ENCODE assay signal across 27 mouse cellular contexts in the genomic region with DNA sequence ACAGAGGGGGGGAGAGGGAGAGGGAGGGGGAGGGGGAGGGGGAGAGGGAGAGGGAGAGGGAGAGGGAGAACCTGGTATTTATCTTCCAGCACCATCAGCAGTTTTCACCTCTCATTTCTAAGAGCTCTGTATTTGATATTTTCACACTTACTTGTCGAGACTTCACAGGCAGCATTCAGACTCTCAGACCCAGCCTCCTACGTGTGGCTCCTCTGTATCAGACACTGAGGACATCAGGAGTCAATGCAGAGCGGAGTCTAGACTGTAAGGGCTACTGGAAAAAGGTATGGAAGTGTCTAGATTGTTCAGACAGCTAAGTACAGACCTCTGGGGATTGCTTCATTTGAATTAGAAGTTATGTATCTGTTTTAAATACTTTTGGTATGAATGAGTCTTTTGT. TPM values are rescaled to one million over a fixed set of nuclear protein-coding genes. Genes with fewer than 3 reads are reported as not detected.
A peak's percentile ranks its signal among the peaks of the same experiment; 100 is the strongest.
DNase-seq lines count a peak whose midpoint lies in the region; ATAC-seq and TF ChIP-seq lines count a peak whose summit lies in the region.
"Had no signal": no experiment of that assay in that cellular context is flagged by ENCODE, and none has a peak within 500 bp of the region (broad histone marks: within the 10 kb centered on the region; RNA-seq: fewer than 3 reads in every experiment).

No protein-coding gene starts in this region.

- no peak overlapping the region for H3K9ac ChIP-seq in intestine, embryonic 14.5 days (ENCODE audit: low read length)
- H3K9ac ChIP-seq in intestine, postnatal 0 days (ENCODE audit: low read depth, low read length) = no peak overlapping the region
- H3K9ac ChIP-seq in liver, embryonic 14.5 days (replicated peaks) = no peak overlapping the region
- H3K9ac ChIP-seq in midbrain, embryonic 15.5 days = no peak overlapping the region
- H3K9ac ChIP-seq: embryonic facial prominence, embryonic 15.5 days; forebrain, embryonic 12.5 days; heart, embryonic 13.5 days; hindbrain, embryonic 12.5 days had no signal

- H3K36me3 ChIP-seq in intestine, embryonic 14.5 days (ENCODE audit: control insufficient read depth, insufficient read depth, low read length) = peaks cover 3% of the 10 kb centered on the region; the same call in 1 of the 2 replicates
- peaks cover 11% of the 10 kb centered on the region; the same call in 1 of the 2 replicates for H3K36me3 ChIP-seq in intestine, postnatal 0 days (ENCODE audit: control insufficient read depth, insufficient read depth)
- no peaks in the 10 kb centered on the region for H3K36me3 ChIP-seq in liver, embryonic 14.5 days (replicated peaks; ENCODE audit: control insufficient read depth, insufficient read depth, low read depth)
- H3K36me3 ChIP-seq in midbrain, embryonic 15.5 days (replicated peaks) = no peaks in the 10 kb centered on the region
- H3K36me3 ChIP-seq: forebrain, embryonic 12.5 days had no signal

- H3K4me2 ChIP-seq in intestine, embryonic 14.5 days (ENCODE audit: low read length) = no peak overlapping the region
- H3K4me2 ChIP-seq in intestine, postnatal 0 days (replicated peaks; ENCODE audit: low read depth) = no peak overlapping the region
- no peak overlapping the region for H3K4me2 ChIP-seq in liver, embryonic 14.5 days (ENCODE audit: low read depth)
- no peak overlapping the region for H3K4me2 ChIP-seq in midbrain, embryonic 15.5 days
- H3K4me2 ChIP-seq: embryonic facial prominence, embryonic 15.5 days; forebrain, embryonic 12.5 days; heart, embryonic 13.5 days; hindbrain, embryonic 12.5 days had no signal

- no peaks in the 10 kb centered on the region for H3K9me3 ChIP-seq in intestine, embryonic 14.5 days (ENCODE audit: control insufficient read depth, low read length)
- H3K9me3 ChIP-seq in intestine, postnatal 0 days (ENCODE audit: control insufficient read depth) = no peaks in the 10 kb centered on the region
- H3K9me3 ChIP-seq in liver, embryonic 14.5 days (ENCODE audit: control insufficient read depth, low read length) = no peaks in the 10 kb centered on the region
- H3K9me3 ChIP-seq in midbrain, embryonic 15.5 days = no peaks in the 10 kb centered on the region
- H3K9me3 ChIP-seq: embryonic facial prominence, embryonic 15.5 days; forebrain, embryonic 12.5 days; heart, embryonic 13.5 days; hindbrain, embryonic 12.5 days had no signal

- no peak overlapping the region for H3K4me3 ChIP-seq in intestine, embryonic 14.5 days (ENCODE audit: low read depth, low read length)
- H3K4me3 ChIP-seq in intestine, postnatal 0 days (ENCODE audit: low read depth, low read length) = no peak overlapping the region
- no peak overlapping the region for H3K4me3 ChIP-seq in liver, embryonic 14.5 days (ENCODE audit: insufficient read depth in 1 of 2, low read depth in 2 of 2, low read length in 2 of 2)
- H3K4me3 ChIP-seq in midbrain, embryonic 15.5 days = no peak overlapping the region
- H3K4me3 ChIP-seq: embryonic facial prominence, embryonic 15.5 days; forebrain, embryonic 12.5 days; heart, embryonic 13.5 days; hindbrain, embryonic 12.5 days had no signal

- no peak for TF ChIP-seq CTCF in intestine, postnatal 0 days (IDR thresholded peaks at IDR 0.05; ENCODE audit: low read depth)
- no peak for TF ChIP-seq CTCF in liver, embryonic 14.5 days (IDR thresholded peaks at IDR 0.05; ENCODE audit: low read depth)

- no peak overlapping the region for H3K27ac ChIP-seq in intestine, embryonic 14.5 days (ENCODE audit: low read depth)
- H3K27ac ChIP-seq in intestine, postnatal 0 days (ENCODE audit: low read depth, low read length) = no peak overlapping the region
- no peak overlapping the region for H3K27ac ChIP-seq in liver, embryonic 14.5 days
- no peak overlapping the region for H3K27ac ChIP-seq in midbrain, embryonic 15.5 days
- H3K27ac ChIP-seq: embryonic facial prominence, embryonic 15.5 days; forebrain, embryonic 12.5 days; heart, embryonic 13.5 days; hindbrain, embryonic 12.5 days had no signal

- no peaks in the 10 kb centered on the region for H3K4me1 ChIP-seq in intestine, embryonic 14.5 days (replicated peaks; ENCODE audit: control insufficient read depth, insufficient read depth, low read length)
- H3K4me1 ChIP-seq in intestine, postnatal 0 days (replicated peaks; ENCODE audit: control insufficient read depth, insufficient read depth, low read length) = no peaks in the 10 kb centered on the region
- peaks cover 11 to 18% of the 10 kb centered on the region in 2 experiments for H3K4me1 ChIP-seq in liver, embryonic 14.5 days (replicated peaks; ENCODE audit: control insufficient read depth in 2 of 2, insufficient read depth in 2 of 2, low read length in 1 of 2)
- no peaks in the 10 kb centered on the region for H3K4me1 ChIP-seq in midbrain, embryonic 15.5 days
- H3K4me1 ChIP-seq: embryonic facial prominence, embryonic 15.5 days; forebrain, embryonic 12.5 days had no signal

- WGBS in intestine, embryonic 14.5 days = 57% methylated on average over 3 of the region's 3 CpGs
- 66% methylated on average over 3 of the region's 3 CpGs for WGBS in intestine, postnatal 0 days
- 32% methylated on average over 3 of the region's 3 CpGs for WGBS in liver, embryonic 14.5 days (ENCODE audit: insufficient replicate concordance)
- 65% methylated on average over 3 of the region's 3 CpGs for WGBS in midbrain, embryonic 15.5 days

- no peaks in the 10 kb centered on the region for H3K27me3 ChIP-seq in intestine, embryonic 14.5 days (replicated peaks; ENCODE audit: control insufficient read depth, insufficient read depth, low read length)
- H3K27me3 ChIP-seq in intestine, postnatal 0 days (replicated peaks; ENCODE audit: control insufficient read depth, insufficient read depth, low read length) = no peaks in the 10 kb centered on the region
- no peaks in the 10 kb centered on the region for H3K27me3 ChIP-seq in liver, embryonic 14.5 days (ENCODE audit: control insufficient read depth, insufficient read depth, low read length)
- H3K27me3 ChIP-seq in midbrain, embryonic 15.5 days (replicated peaks) = no peaks in the 10 kb centered on the region
- H3K27me3 ChIP-seq: embryonic facial prominence, embryonic 15.5 days; forebrain, embryonic 12.5 days; heart, embryonic 13.5 days; hindbrain, embryonic 12.5 days; Patski had no signal

- no peak for ATAC-seq in intestine, embryonic 14.5 days (replicated peaks; ENCODE audit: low FRiP score, low TSS enrichment, low read depth)
- no peak for ATAC-seq in intestine, postnatal 0 days
- peak; percentile 67 for ATAC-seq in liver, embryonic 14.5 days (ENCODE audit: insufficient read depth)
- ATAC-seq in megakaryocyte-erythroid progenitor cell, adult 5-6 weeks (replicated peaks; ENCODE audit: low FRiP score, low TSS enrichment, poor library complexity, severe bottlenecking) = 0 out of 2 replicates have a peak, but pooled peaks have one; percentile 17
- no peak for ATAC-seq in midbrain, embryonic 15.5 days (replicated peaks)
- ATAC-seq: activated CD4-positive, CD25-positive, alpha-beta regulatory T cell, adult 4 months; forebrain, embryonic 16.5 days; hindbrain, embryonic 16.5 days; Patski had no signal

- DNase-seq in intestine, embryonic 14.5 days (ENCODE audit: low spot score) = peak; percentile 15
- peak; percentile 24 for DNase-seq in brain, adult 2 months (ENCODE audit: low read depth, low spot score)
- DNase-seq in liver, embryonic 14.5 days (ENCODE audit: low read depth in 3 of 3, low spot score in 3 of 3) = peak in 2 of 3 experiments; percentile 9 to 33
- DNase-seq in heart, adult 11 months = no peak
- DNase-seq: adrenal gland, postnatal 14 days; cerebellum, adult 11 months; cerebellum, adult 8-10 months; cerebellum, postnatal 14 days; embryo, embryonic 11 days; gastrocnemius, postnatal 14 days; heart, postnatal 4 days had no signal

- no peak for TF ChIP-seq EP300 in liver, embryonic 14.5 days (IDR thresholded peaks at IDR 0.05; ENCODE audit: low read depth)

RNA-seq across cellular contexts. Expression of gene Cldn20, which starts 2.8 kb away (rescaled TPM):
- polyA plus RNA-seq in intestine, embryonic 14.5 days (2014; fragmentation: Nextera tagmentation; extraction: Ambion mirVana) = 0.30 TPM in 1 of 2 replicates, not detected in the other
- not detected in 2 replicates for polyA plus RNA-seq in intestine, postnatal 0 days (2015; fragmentation: Nextera tagmentation; extraction: Ambion mirVana)
- polyA plus RNA-seq in liver, embryonic 14.5 days (2012; rRNA removed) = 0.09 and 0.13 TPM in 2 replicates
- polyA plus RNA-seq in liver, embryonic 14.5 days (2014; fragmentation: Nextera tagmentation; extraction: Ambion mirVana) = 0.61 TPM in 1 of 2 replicates, not detected in the other
- not detected in 2 replicates for total RNA-seq in megakaryocyte-erythroid progenitor cell, adult 5-6 weeks (2014; fragmentation: Nextera tagmentation)
- 1.3 TPM in 1 of 2 replicates, not detected in the other for total RNA-seq in megakaryocyte-erythroid progenitor cell, adult 5-6 weeks (2017)
- not detected in 2 replicates for polyA plus RNA-seq in midbrain, embryonic 15.5 days (2015; fragmentation: Nextera tagmentation; extraction: Ambion mirVana)
- total RNA-seq: adrenal gland, adult 18-20 months; adrenal gland, postnatal 14 days; common myeloid progenitor, adult 5-6 weeks; gastrocnemius, postnatal 14 days; heart, adult 8-10 months; heart, postnatal 4 days had no signal
- polyA plus RNA-seq: activated CD4-positive, CD25-positive, alpha-beta regulatory T cell, adult 4 months; embryonic facial prominence, embryonic 11.5 days; forebrain, embryonic 12.5 days; heart, embryonic 13.5 days; heart, postnatal 0 days; hindbrain, embryonic 16.5 days had no signal

RNA-seq across cellular contexts. Expression of gene Tfb1m, which starts 28.1 kb away (rescaled TPM):
- 18.2 and 18.6 TPM in 2 replicates for polyA plus RNA-seq in intestine, embryonic 14.5 days (2014; fragmentation: Nextera tagmentation; extraction: Ambion mirVana)
- 5.6 and 6.2 TPM in 2 replicates for polyA plus RNA-seq in intestine, postnatal 0 days (2015; fragmentation: Nextera tagmentation; extraction: Ambion mirVana)
- 6.7 and 9.8 TPM in 2 replicates for polyA plus RNA-seq in liver, embryonic 14.5 days (2012; rRNA removed)
- polyA plus RNA-seq in liver, embryonic 14.5 days (2014; fragmentation: Nextera tagmentation; extraction: Ambion mirVana) = 12.9 and 13.4 TPM in 2 replicates
- total RNA-seq in megakaryocyte-erythroid progenitor cell, adult 5-6 weeks (2014; fragmentation: Nextera tagmentation) = 25.2 and 27.2 TPM in 2 replicates
- total RNA-seq in megakaryocyte-erythroid progenitor cell, adult 5-6 weeks (2017) = 18.2 and 20.5 TPM in 2 replicates
- polyA plus RNA-seq in midbrain, embryonic 15.5 days (2015; fragmentation: Nextera tagmentation; extraction: Ambion mirVana) = 11.7 TPM in 2 replicates

Comparison
In these comparisons a context has a peak if more than half of its experiments do, and no peak if none do; other contexts are left out.
1. ATAC-seq: peak in liver, embryonic 14.5 days (single experiment) and megakaryocyte-erythroid progenitor cell, adult 5-6 weeks (single experiment); none in intestine, embryonic 14.5 days (single experiment), intestine, postnatal 0 days (single experiment) and midbrain, embryonic 15.5 days (single experiment).